Mouse (Mus musculus) neural tube, embryonic 11.5 days (tissue): ENCODE results near the gene Fam76a. TPM values are rescaled to one million over a fixed set of nuclear protein-coding genes. Genes with fewer than 3 reads are reported as not detected.

Source experiments
- ATAC-seq: fragments of 200-750 bp; cut with Nextera tagmentation; 2 replicates; pipeline ENCODE4 v1.8.0; 2017; ENCODE audit warnings: moderate number of reproducible peaks, mild to moderate bottlenecking, moderate TSS enrichment, moderate library complexity; ENCODE audit not compliant: insufficient read depth, low FRiP score, low TSS enrichment
- DNase-seq: peaks from one replicate; pipeline ENCODE4 v3.0.0-alpha.2; 2015; ENCODE audit warnings: low spot score
- H3K27ac ChIP-seq: fragments of 300-500 bp; sonication (generic); 2 replicates; pipeline ENCODE4 v1.5.1; 2014; ENCODE audit warnings: low read depth, mild to moderate bottlenecking, low read length
- H3K27me3 ChIP-seq: fragments of 300-500 bp; sonication (generic); 2 replicates; pipeline ENCODE4 v1.6.1; 2014; ENCODE audit warnings: mild to moderate bottlenecking, low read length, mixed read lengths; ENCODE audit not compliant: control insufficient read depth, insufficient read depth
- H3K36me3 ChIP-seq: fragments of 300-500 bp; sonication (generic); 2 replicates; pipeline ENCODE4 v1.6.1; 2014; ENCODE audit warnings: mild to moderate bottlenecking, low read length, moderate library complexity, mixed read lengths; ENCODE audit not compliant: control insufficient read depth, insufficient read depth
- H3K4me1 ChIP-seq: fragments of 300-500 bp; sonication (generic); 2 replicates; pipeline ENCODE4 v1.6.1; 2014; ENCODE audit warnings: low read length, mixed read lengths; ENCODE audit not compliant: control insufficient read depth, insufficient read depth
- H3K4me2 ChIP-seq: fragments of 300-500 bp; sonication (generic); 2 replicates; pipeline ENCODE4 v1.6.1; 2014; ENCODE audit warnings: low read depth, mild to moderate bottlenecking, moderate library complexity
- H3K4me3 ChIP-seq: fragments of 300-500 bp; sonication (generic); 2 replicates; pipeline ENCODE4 v1.5.1; 2014; ENCODE audit warnings: low read depth, low read length
- H3K9ac ChIP-seq: fragments of 300-500 bp; sonication (generic); 2 replicates; pipeline ENCODE4 v1.6.1; 2014; ENCODE audit warnings: mild to moderate bottlenecking, low read length
- H3K9me3 ChIP-seq: fragments of 300-500 bp; sonication (generic); 2 replicates; pipeline ENCODE4 v1.6.1; 2016; ENCODE audit warnings: low read length; ENCODE audit not compliant: control insufficient read depth
- WGBS: fragments of 180-500 bp; shearing (Covaris S2); extraction: QIAGEN DNeasy Blood & Tissue Kit; methylation state at CpG from one replicate; pipeline ENCODE4 v1.1.7; 2014; 5-methylcytosine and 5-hydroxymethylcytosine counted together
- polyA plus RNA-seq: library from polyadenylated mRNA; unstranded; fragments of >200 nt; fragmentation: Nextera tagmentation; extraction: Ambion mirVana; gene quantifications from 2 replicates; pipeline ENCODE4 v1.2.1, GENCODE M21; 2014

Fam76a gene
- polyA plus RNA-seq, 1 experiment from 2014 or later: 28.2 TPM

- WGBS: 76% methylated on average over 13 of the region's 13 CpGs
These were observed 38.7 kb upstream of the Fam76a start for GRCm38 (mm10) chr4:132960864-132961639.

GRCm38 (mm10) chr4:132960313-132960712 lies 38.0 kb upstream of the Fam76a start:
- Histone ChIP-seq H3K4me3 (no peak overlapping the region), H3K27ac (peak overlapping the region; percentile 31; the same call in 1 of the 2 replicates), H3K9me3 (no peaks in the 10 kb centered on the region), H3K27me3 (no peaks in the 10 kb centered on the region), H3K4me2 (no peak overlapping the region), H3K4me1 (peaks cover 30% of the 10 kb centered on the region; the same call in 1 of the 2 replicates), H3K36me3 (no peaks in the 10 kb centered on the region), H3K9ac (no peak overlapping the region)
- ATAC-seq: no peak
- WGBS: 69% methylated on average over 5 of the region's 5 CpGs
- DNase-seq: no peak

More at GRCm38 (mm10) chr4:132960864-132961639, 38.7 kb upstream of the Fam76a start:
- Histone ChIP-seq H3K9me3 (no peaks in the 10 kb centered on the region), H3K4me2 (no peak overlapping the region), H3K27ac (peak overlapping the region; percentile 31; the same call in 1 of the 2 replicates), H3K4me3 (no peak overlapping the region), H3K27me3 (no peaks in the 10 kb centered on the region), H3K4me1 (peaks cover 30% of the 10 kb centered on the region; the same call in 1 of the 2 replicates), H3K36me3 (no peaks in the 10 kb centered on the region), H3K9ac (no peak overlapping the region)
- ATAC-seq (no peak), DNase-seq (peak; percentile 6)

GRCm38 (mm10) chr4:132959679-132960045 lies 37.3 kb upstream of the Fam76a start:
- whole genome bisulfite sequencing: 38% methylated on average over 3 of the region's 3 CpGs
- peak overlapping the region; percentile 81; the same call in 1 of the 2 replicates for H3K27ac ChIP-seq
- ATAC-seq: no peak
- H3K27me3 ChIP-seq: no peaks in the 10 kb centered on the region
- no peaks in the 10 kb centered on the region for H3K9me3 ChIP-seq
- no peaks in the 10 kb centered on the region for H3K36me3 ChIP-seq
- H3K4me2 ChIP-seq: no peak overlapping the region
- H3K4me1 ChIP-seq: peaks cover 28% of the 10 kb centered on the region; the same call in 1 of the 2 replicates
- DNase-seq: no peak
- no peak overlapping the region for H3K4me3 ChIP-seq
- H3K9ac ChIP-seq: no peak overlapping the region

- Histone ChIP-seq H3K4me3 (no peak overlapping the region), H3K9ac (0 out of 2 replicates have a peak overlapping the region, but pooled peaks have one; percentile 23)
- WGBS: 1% methylated on average over 10 of the region's 10 CpGs
These were observed 36.7 kb upstream of the Fam76a start for GRCm38 (mm10) chr4:132958741-132959678.

GRCm38 (mm10) chr4:132955395-132955791 lies 33.0 kb upstream of the Fam76a start:
- H3K9ac ChIP-seq: no peak overlapping the region
- 16% methylated on average over 2 of the region's 2 CpGs for WGBS
- H3K9me3 ChIP-seq: no peaks in the 10 kb centered on the region
- no peak overlapping the region for H3K4me2 ChIP-seq
- no peak overlapping the region for H3K27ac ChIP-seq
- DNase-seq (no peak), ATAC-seq (no peak)
- H3K36me3 ChIP-seq: no peaks in the 10 kb centered on the region
- no peaks in the 10 kb centered on the region for H3K27me3 ChIP-seq
- H3K4me1 ChIP-seq: peaks cover 17% of the 10 kb centered on the region; the same call in 1 of the 2 replicates
- H3K4me3 ChIP-seq: no peak overlapping the region

More at GRCm38 (mm10) chr4:132958741-132959678, 36.7 kb upstream of the Fam76a start:
- Histone ChIP-seq H3K4me1 (peaks cover 28% of the 10 kb centered on the region; the same call in 1 of the 2 replicates), H3K9me3 (no peaks in the 10 kb centered on the region), H3K4me2 (no peak overlapping the region), H3K36me3 (no peaks in the 10 kb centered on the region), H3K27ac (peak overlapping the region; percentile 81), H3K27me3 (no peaks in the 10 kb centered on the region)
- DNase-seq: peak; percentile 64
- ATAC-seq: 0 out of 2 replicates have a peak, but pooled peaks have one; percentile 53

- WGBS: 73% methylated on average over 7 of the region's 7 CpGs
- no peak overlapping the region for H3K9ac ChIP-seq
- peak; percentile 13 for DNase-seq
- ATAC-seq: no peak
- peaks cover 13% of the 10 kb centered on the region; the same call in 1 of the 2 replicates for H3K4me1 ChIP-seq
- H3K4me3 ChIP-seq: no peak overlapping the region
- H3K27ac ChIP-seq: no peak overlapping the region
- H3K4me2 ChIP-seq: no peak overlapping the region
- no peaks in the 10 kb centered on the region for H3K9me3 ChIP-seq
- no peaks in the 10 kb centered on the region for H3K36me3 ChIP-seq
- no peaks in the 10 kb centered on the region for H3K27me3 ChIP-seq
These were observed 32.4 kb upstream of the Fam76a start for GRCm38 (mm10) chr4:132954530-132955394.

- ATAC-seq: no peak
- no peaks in the 10 kb centered on the region for H3K27me3 ChIP-seq
- whole genome bisulfite sequencing: 56% methylated on average over 2 of the region's 2 CpGs
- H3K36me3 ChIP-seq: no peaks in the 10 kb centered on the region
- no peak overlapping the region for H3K4me2 ChIP-seq
- H3K27ac ChIP-seq: no peak overlapping the region
- no peaks in the 10 kb centered on the region for H3K9me3 ChIP-seq
- H3K4me3 ChIP-seq: no peak overlapping the region
- no peak for DNase-seq
- no peak overlapping the region for H3K9ac ChIP-seq
- H3K4me1 ChIP-seq: peaks cover 3% of the 10 kb centered on the region
These were observed 28.6 kb upstream of the Fam76a start for GRCm38 (mm10) chr4:132950999-132951398.
